Mouse (Mus musculus): ENCODE measurements around the gene Recql5.

DNA sequence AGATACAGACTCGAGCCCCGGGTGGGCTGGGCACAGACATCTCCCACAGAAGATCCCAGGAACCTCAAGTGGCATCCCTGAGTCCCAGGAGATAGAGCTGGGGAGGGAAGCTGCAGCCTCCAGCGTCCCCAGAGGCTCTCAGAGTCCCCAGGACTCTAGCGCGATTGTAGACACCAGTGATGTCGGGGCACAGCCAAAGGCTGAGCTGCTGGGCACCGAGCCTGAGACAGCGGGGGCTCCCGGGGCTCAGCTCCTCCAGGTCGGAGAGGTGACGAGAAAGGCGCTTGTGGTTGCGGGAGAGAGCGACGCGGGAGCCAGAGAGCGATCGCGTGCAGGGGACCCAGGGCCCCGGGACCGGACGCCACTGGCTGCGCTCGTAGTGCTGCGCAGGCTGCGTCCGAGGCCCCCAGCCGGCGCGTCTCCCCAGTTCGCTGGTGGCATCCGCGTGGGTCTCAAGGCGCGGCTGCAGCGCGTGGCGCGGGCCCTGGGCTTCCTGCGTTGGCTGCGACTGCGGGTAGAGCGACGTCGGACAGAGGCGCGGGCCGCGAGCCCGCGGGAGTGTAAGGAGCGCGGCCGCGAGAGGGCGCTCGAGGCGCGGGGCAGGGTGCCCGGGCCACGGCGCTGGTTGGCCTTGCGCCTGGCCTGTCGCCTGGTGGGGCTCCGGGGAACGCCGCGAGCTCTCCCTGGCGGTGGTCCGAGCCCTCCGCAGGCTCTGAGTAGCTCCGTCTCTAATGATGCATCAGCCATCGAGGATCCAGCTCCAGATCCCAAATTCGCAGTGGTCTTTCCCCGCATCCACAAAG lies 73.9 kb downstream of the Recql5 start:
- TF ChIP-seq CTCF (IDR thresholded peaks at IDR 0.05; ENCODE audit: extremely low read depth, insufficient read depth, insufficient read length, insufficient replicate concordance), result peak; percentile 83
- TF ChIP-seq POLR2A (IDR thresholded peaks at IDR 0.05; ENCODE audit: low read depth, low read length), result no peak
